Mouse (Mus musculus) lung, embryonic 15.5 days (tissue): ENCODE results near the gene Caly. TPM values are rescaled to one million over a fixed set of nuclear protein-coding genes. Genes with fewer than 3 reads are reported as not detected.

ENCODE experiments used
- ATAC-seq: fragments of 200-750 bp; cut with Nextera tagmentation; 2 replicates; pipeline ENCODE4 v1.8.0; 2017; ENCODE audit warnings: moderate number of reproducible peaks, borderline replicate concordance; ENCODE audit not compliant: low FRiP score, low TSS enrichment; ENCODE audit errors: extremely low read depth
- H3K27ac ChIP-seq: fragments of 300-500 bp; sonication (generic); 2 replicates; pipeline ENCODE4 v1.5.1; 2015; ENCODE audit warnings: moderate library complexity, mild to moderate bottlenecking, inconsistent platforms
- H3K27me3 ChIP-seq: fragments of 300-500 bp; sonication (generic); 2 replicates; pipeline ENCODE4 v1.6.1; 2015; ENCODE audit warnings: inconsistent platforms
- H3K36me3 ChIP-seq: fragments of 300-500 bp; sonication (generic); 2 replicates; pipeline ENCODE4 v1.6.1; 2015; ENCODE audit warnings: inconsistent platforms
- H3K4me1 ChIP-seq: fragments of 300-500 bp; sonication (generic); 2 replicates; pipeline ENCODE4 v1.6.1; 2015; ENCODE audit warnings: inconsistent platforms
- H3K4me2 ChIP-seq: fragments of 300-500 bp; sonication (generic); 2 replicates; pipeline ENCODE4 v1.6.1; 2015; ENCODE audit warnings: inconsistent platforms, mild to moderate bottlenecking, moderate library complexity
- H3K4me3 ChIP-seq: fragments of 300-500 bp; sonication (generic); 2 replicates; pipeline ENCODE4 v1.5.1; 2015; ENCODE audit warnings: mild to moderate bottlenecking, inconsistent platforms
- H3K9ac ChIP-seq: fragments of 300-500 bp; sonication (generic); 2 replicates; pipeline ENCODE4 v1.6.1; 2015; ENCODE audit warnings: inconsistent platforms
- H3K9me3 ChIP-seq: fragments of 300-500 bp; sonication (generic); 2 replicates; pipeline ENCODE4 v1.6.1; 2016; ENCODE audit warnings: inconsistent platforms
- WGBS: fragments of 180-500 bp; shearing (Covaris S2); methylation state at CpG from one replicate; pipeline ENCODE4 v1.1.7; 2015; 5-methylcytosine and 5-hydroxymethylcytosine counted together
- polyA plus RNA-seq: library from polyadenylated mRNA; unstranded; fragments of >200 nt; fragmentation: Nextera tagmentation; extraction: Ambion mirVana; gene quantifications from 2 replicates; pipeline ENCODE4 v1.2.1, GENCODE M21; 2015

Gene Caly
- polyA plus RNA-seq, 1 experiment from 2014 or later, result 0.66 TPM

DNA sequence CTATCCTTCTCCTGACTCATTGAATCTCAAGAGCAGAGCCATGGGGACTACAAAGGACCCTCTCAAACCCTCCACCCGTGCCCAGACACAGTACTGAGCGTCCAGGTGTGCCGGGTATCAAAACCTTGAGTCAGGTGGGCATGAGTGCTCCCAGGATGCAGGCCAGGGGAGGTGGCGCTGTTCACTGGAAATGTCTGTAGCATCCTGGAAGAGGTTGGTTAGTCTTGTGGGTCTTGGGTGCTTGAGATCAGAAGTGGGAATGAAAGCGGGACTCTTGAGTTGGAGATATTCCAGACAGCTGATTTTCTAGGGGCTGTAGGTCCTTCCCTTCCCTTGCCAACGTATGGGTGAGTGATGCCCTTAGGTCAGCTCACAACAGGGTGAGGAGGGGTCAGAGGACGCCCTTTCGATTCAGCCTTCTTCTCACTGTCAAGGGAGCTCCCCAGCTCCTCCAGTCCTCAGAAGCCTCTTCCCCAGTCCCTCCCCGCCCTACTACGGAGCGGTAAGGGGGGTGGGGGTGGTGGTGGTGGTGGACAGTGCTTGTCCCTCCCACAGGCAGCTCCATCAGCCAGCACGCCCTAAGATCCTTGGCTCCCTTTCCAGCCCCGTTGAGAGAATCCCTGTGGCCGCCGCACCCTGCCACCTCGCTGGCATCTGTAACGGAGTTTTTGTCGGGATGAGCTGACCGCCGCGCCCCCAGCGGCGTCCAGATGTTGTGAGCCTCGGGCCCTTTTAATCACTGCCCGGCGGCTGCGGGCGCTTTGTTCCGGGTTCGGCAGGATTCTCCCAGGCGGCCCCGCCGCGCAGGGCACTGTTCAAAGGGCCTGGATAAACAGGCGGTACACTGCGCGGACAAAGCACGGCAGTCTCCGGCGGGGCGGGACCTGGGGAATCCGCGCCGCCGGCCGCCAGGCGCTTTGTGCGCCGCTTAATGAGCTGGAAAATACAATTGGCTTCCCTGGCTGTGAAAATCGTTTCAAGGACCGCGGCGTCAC is 24.6 kb downstream of the Caly start:
- H3K9ac ChIP-seq, result 0 out of 2 replicates have a peak overlapping the region, but pooled peaks have one; percentile 4
- ATAC-seq, result peak; percentile 40; the same call in 1 of the 2 replicates
- 3% methylated on average over 53 of the region's 53 CpGs for WGBS

GRCm38 (mm10) chr7:140054124-140054523 is 28.2 kb downstream of the Caly start:
- no peak overlapping the region for H3K4me3 ChIP-seq
- H3K27me3 ChIP-seq, result peaks cover 93% of the 10 kb centered on the region
- no peak overlapping the region for H3K27ac ChIP-seq
- H3K4me1 ChIP-seq, result peaks cover 10% of the 10 kb centered on the region
- 71% methylated on average over 4 of the region's 4 CpGs for WGBS
- H3K9ac ChIP-seq, result no peak overlapping the region
- no peaks in the 10 kb centered on the region for H3K9me3 ChIP-seq
- no peak overlapping the region for H3K4me2 ChIP-seq
- H3K36me3 ChIP-seq, result no peaks in the 10 kb centered on the region
- no peak for ATAC-seq

More for the DNA sequence above, 24.6 kb downstream of the Caly start:
- Histone ChIP-seq H3K36me3 (no peaks in the 10 kb centered on the region), H3K27ac (no peak overlapping the region), H3K9me3 (no peaks in the 10 kb centered on the region), H3K4me2 (peak overlapping the region; percentile 73), H3K4me1 (peaks cover 12% of the 10 kb centered on the region), H3K27me3 (peaks cover 93% of the 10 kb centered on the region), H3K4me3 (peak overlapping the region; percentile 41)

GRCm38 (mm10) chr7:140049115-140049689 is 33.1 kb downstream of the Caly start:
- Histone ChIP-seq H3K36me3 (no peaks in the 10 kb centered on the region), H3K27me3 (peaks cover 96% of the 10 kb centered on the region), H3K4me3 (peak overlapping the region; percentile 41), H3K4me2 (peak overlapping the region; percentile 82), H3K9me3 (no peaks in the 10 kb centered on the region), H3K27ac (no peak overlapping the region), H3K4me1 (peaks cover 24% of the 10 kb centered on the region), H3K9ac (no peak overlapping the region)
- WGBS, result under 1% methylated on average over 34 of the region's 34 CpGs
- ATAC-seq, result peak; percentile 53; the same call in 1 of the 2 replicates

- Histone ChIP-seq H3K4me2 (peak within 1 kb of the TSS; percentile 82), H3K4me1 (peaks cover 24% of the 10 kb centered on the region), H3K27me3 (peaks cover 94% of the 10 kb centered on the region), H3K9me3 (no peaks in the 10 kb centered on the region), H3K27ac (no peak within 1 kb of the TSS), H3K9ac (peak within 1 kb of the TSS; percentile 14; the same call in 1 of the 2 replicates), H3K4me3 (peak within 1 kb of the TSS; percentile 41), H3K36me3 (no peaks in the 10 kb centered on the region)
- peak; percentile 11; the same call in 1 of the 2 replicates for ATAC-seq
- WGBS, result 1% methylated on average over 56 of the region's 56 CpGs
Observed at GRCm38 (mm10) chr7:140048361-140049114, 33.8 kb downstream of the Caly start, which contains the start of gene Msx3. TSS of gene Msx3 (minus strand) at chr7:140049089.

DNA sequence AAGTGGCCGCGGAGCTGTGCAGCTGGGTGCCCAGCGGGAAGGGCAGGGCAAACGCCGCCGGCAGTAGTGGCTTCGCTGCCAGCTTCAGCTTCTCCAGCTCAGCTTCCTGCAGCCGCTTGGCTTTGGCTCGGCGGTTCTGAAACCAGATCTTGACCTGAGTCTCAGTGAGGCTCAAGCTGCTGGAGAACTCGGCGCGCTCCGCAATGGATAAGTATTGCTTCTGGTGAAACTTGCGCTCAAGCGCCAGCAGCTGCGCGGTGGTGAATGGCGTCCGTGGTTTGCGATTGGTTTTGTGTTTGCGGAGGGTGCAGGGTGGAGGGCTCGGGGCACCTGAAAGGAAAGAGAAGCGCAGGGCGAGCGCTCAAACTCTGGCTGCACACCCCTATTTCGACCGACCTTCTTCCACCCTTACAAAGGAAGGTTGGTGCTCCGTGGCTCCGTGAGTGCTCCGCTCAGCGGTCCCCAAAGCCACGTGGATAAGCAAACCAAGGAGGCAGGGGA is 34.5 kb downstream of the Caly start:
- Histone ChIP-seq H3K36me3 (no peaks in the 10 kb centered on the region), H3K27ac (no peak overlapping the region), H3K4me1 (peaks cover 24% of the 10 kb centered on the region), H3K27me3 (peaks cover 88% of the 10 kb centered on the region), H3K9ac (peak overlapping the region; percentile 14; the same call in 1 of the 2 replicates), H3K4me3 (peak overlapping the region; percentile 41), H3K9me3 (no peaks in the 10 kb centered on the region), H3K4me2 (peak overlapping the region; percentile 82)
- ATAC-seq, result no peak
- 2% methylated on average over 33 of the region's 33 CpGs for WGBS

DNA sequence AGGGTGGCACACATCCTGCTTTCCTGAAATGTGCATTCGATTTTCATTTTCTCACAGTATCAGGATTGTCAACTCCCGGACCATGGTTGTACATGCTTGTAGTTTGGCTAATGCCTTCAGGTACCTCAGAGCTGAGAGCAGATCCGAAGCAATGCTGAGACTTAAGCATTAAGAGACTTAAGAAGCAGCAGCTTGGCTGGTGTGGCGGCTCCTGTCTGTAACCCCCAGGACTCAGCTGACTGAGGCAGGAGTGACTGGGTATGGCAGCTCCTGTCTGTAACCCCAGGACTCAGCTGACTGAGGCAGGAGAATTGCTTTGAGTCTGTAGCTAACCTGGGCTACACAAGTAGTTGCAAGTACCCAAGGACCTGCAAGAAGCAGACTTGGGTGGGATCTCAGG is 36.8 kb downstream of the Caly start:
- Histone ChIP-seq H3K27ac (no peak overlapping the region), H3K27me3 (peaks cover 65% of the 10 kb centered on the region)
- ATAC-seq, result no peak

DNA sequence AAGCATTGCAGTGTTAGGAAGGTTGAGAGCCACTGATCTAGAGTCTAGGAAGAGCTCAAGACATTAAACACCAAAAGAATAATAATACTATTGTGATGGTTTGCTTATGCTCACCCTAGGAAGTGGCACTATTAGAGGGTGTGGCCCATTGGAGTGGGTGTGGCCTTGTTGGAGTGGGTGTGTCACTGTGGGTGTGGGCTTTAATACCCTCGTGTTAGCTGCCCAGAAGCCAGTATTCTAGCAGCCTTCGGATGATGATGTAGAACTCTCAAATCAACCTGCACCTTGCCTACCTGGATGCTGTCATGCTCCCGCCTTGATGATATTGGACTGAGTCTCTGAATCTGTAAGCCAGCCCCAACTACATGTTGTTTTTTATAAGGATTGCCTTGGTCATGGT is 39.6 kb downstream of the Caly start:
- H3K4me1 ChIP-seq, result peaks cover 3% of the 10 kb centered on the region

More for the DNA sequence above, 36.8 kb downstream of the Caly start:
- Histone ChIP-seq H3K4me1 (peaks cover 24% of the 10 kb centered on the region), H3K9me3 (no peaks in the 10 kb centered on the region), H3K9ac (no peak overlapping the region), H3K4me2 (no peak overlapping the region), H3K4me3 (no peak overlapping the region), H3K36me3 (peaks cover 6% of the 10 kb centered on the region)
- 65% methylated on average over 4 of the region's 4 CpGs for WGBS

DNA sequence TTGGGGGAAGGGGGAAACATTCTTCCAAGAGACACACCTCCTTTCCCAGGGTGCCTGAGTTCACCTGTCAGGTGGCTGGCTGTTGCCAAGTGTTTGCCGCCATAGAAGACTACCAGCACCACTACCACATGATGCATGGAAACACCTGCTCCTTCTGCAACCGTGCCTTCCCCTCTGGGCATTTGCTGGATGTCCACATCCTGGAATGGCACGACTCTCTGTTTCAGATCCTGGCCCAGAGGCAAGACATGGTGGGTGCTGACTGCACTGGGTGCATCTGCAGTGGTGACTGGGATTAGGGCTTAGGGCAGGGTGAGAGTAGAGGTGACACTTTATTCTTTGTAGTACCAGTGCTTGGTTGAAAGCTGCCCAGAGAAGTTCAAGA is 45.2 kb downstream of the Caly start:
- no peaks in the 10 kb centered on the region for H3K9me3 ChIP-seq
- 0 out of 2 replicates have a peak overlapping the region, but pooled peaks have one; percentile 70 for H3K9ac ChIP-seq
- peak overlapping the region; percentile 92 for H3K4me2 ChIP-seq
- 50% methylated on average over 3 of the region's 3 CpGs for WGBS
- H3K27ac ChIP-seq, result no peak overlapping the region
- H3K4me1 ChIP-seq, result peaks cover 23% of the 10 kb centered on the region
- H3K27me3 ChIP-seq, result no peaks in the 10 kb centered on the region
- H3K4me3 ChIP-seq, result peak overlapping the region; percentile 67
- no peak for ATAC-seq
- H3K36me3 ChIP-seq, result peaks cover 34% of the 10 kb centered on the region

More for the DNA sequence above, 39.6 kb downstream of the Caly start:
- Histone ChIP-seq H3K4me2 (no peak overlapping the region), H3K27me3 (peaks cover 37% of the 10 kb centered on the region), H3K4me3 (no peak overlapping the region), H3K9ac (no peak overlapping the region), H3K36me3 (peaks cover 20% of the 10 kb centered on the region), H3K9me3 (no peaks in the 10 kb centered on the region), H3K27ac (no peak overlapping the region)
- WGBS, result 51% methylated on average over 3 of the region's 3 CpGs
- ATAC-seq, result no peak

- Histone ChIP-seq H3K36me3 (peaks cover 38% of the 10 kb centered on the region), H3K4me2 (peak within 1 kb of the TSS; percentile 92), H3K27me3 (no peaks in the 10 kb centered on the region), H3K9me3 (no peaks in the 10 kb centered on the region), H3K27ac (peak within 1 kb of the TSS; percentile 93), H3K4me3 (peak within 1 kb of the TSS; percentile 67), H3K9ac (peak within 1 kb of the TSS; percentile 70), H3K4me1 (peaks cover 23% of the 10 kb centered on the region)
- ATAC-seq, result peak; percentile 98
- WGBS, result 1% methylated on average over 68 of the region's 69 CpGs
Observed at GRCm38 (mm10) chr7:140036281-140037170, 45.8 kb downstream of the Caly start, which contains the start of the genes Zfp511 and Tubgcp2. TSS of gene Zfp511 (plus strand) at chr7:140036391. TSS of gene Tubgcp2 (minus strand) at chr7:140036669.

GRCm38 (mm10) chr7:140035456-140035855 is 46.9 kb downstream of the Caly start:
- WGBS, result 15% methylated on average over 7 of the region's 7 CpGs
- no peak for ATAC-seq
- H3K4me2 ChIP-seq, result peak overlapping the region; percentile 92
- peak overlapping the region; percentile 70 for H3K9ac ChIP-seq
- peaks cover 42% of the 10 kb centered on the region for H3K36me3 ChIP-seq
- no peaks in the 10 kb centered on the region for H3K27me3 ChIP-seq
- H3K4me3 ChIP-seq, result peak overlapping the region; percentile 67
- H3K27ac ChIP-seq, result peak overlapping the region; percentile 93; the same call in 1 of the 2 replicates
- H3K4me1 ChIP-seq, result peaks cover 23% of the 10 kb centered on the region
- H3K9me3 ChIP-seq, result no peaks in the 10 kb centered on the region
